Mouse (Mus musculus): Measurements from ENCODE around the gene Fbxw4.

Fbxw4 gene

DNA sequence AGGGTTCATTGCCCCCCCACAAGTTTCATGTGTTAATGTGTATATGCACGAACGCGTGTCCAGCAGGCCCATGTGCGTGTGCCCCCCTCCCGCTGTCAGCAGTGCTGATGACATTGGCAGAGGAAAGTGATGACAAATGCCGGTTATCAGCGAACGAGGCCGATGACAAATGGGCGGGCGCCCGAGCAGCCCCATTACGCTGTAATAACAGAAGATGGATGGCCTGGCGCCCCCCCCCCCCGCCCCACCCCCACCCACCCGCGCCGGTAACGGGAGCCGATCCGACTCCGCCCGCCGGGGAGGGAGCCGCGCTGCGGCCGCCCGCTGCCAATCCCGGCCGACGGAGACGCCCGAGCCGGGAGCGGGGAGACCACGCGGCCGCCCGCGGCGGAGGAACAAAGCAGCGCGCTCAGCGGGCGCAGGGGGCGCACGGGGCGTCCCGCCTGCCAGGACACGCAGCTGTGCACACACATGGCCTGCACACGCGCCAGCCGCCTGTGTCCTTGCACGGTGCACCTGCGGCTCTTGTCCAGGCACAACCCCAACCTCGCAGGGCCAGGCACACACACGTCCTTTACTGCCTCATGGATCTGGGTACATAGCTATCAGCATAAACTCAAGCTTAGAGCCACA lies 118.6 kb downstream of the Fbxw4 start:
- DNase-seq (ENCODE audit: low spot score in 2 of 2) = peak in 1 of 2 experiments; percentile 75

DNA sequence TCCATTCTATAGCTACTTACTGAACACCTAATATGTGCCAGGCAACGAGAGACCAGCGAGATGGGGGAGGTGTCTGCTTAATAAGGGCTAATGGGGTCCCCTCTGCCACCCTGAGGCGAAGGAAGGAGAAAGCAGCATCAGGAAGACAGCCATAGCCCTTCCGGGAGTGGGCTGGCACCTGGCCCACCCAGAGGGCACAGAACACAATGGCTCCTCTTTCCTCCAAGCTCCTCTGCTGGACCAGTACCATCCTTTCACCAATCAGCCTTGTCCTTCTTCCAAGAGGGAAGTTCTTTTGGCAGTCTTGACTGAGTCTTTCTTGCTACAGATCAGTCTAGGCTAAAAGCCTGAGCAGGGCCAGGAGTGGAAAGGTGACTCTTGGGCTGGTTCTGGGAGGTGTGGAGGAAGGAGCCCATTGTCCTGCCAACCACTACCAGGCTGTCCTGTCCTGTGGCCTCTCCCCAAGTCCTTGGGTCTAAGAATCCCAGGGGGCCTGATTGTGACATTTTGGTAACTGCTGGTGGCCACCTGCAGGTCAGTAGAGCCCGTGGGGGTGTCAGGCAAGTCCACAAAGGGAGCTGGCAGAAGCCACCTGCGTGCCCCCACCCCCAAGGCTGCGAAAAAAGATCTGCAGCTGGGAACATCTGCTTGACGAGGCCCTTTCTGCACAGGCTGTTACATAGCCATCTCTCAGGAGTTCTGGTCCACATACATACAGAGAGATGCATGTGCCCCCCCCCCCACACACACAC lies 119.3 kb downstream of the Fbxw4 start:
- peak in 1 of 2 experiments; percentile 59 for DNase-seq (ENCODE audit: low spot score in 2 of 2)

DNA sequence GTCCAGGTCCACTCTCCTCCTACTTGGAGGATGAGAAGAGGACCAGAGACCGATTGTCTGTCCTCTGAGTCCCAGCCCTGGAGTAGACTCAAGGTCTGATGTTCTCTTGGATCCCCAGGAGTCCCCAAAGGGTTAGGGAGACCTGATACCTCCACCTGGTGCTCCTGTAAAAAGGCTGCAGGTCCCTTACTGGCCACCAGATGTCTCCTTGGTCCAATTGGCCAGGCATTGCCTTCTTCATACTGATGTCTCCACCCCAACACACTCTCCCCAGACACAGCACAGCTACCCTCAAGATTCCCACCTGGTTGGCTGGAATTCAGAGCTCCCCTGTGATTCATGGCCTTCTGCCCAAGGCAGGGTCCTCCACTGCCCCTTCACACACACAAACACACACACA lies 122.6 kb downstream of the Fbxw4 start:
- DNase-seq (ENCODE audit: low spot score in 2 of 2) = peak; percentile 63 to 83

DNA sequence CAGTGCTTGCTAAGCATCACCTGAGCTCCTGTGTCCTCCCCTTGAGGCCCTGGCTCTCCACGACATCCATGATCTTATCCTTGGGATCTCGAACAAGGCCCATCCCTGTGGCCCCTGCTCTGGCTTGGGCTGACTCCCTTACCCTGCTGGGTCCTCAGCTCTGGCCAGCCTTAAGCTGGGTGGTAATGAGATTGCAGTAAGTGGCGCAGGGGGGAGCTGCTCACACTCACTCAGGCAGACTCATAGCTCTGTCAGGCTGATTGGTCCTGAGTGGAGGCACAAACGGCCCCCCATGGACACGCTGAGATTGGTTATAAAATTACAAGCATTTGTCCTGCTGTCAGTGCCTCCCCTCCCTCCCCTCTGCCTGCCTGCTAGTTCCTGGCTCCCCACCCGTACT lies 124.2 kb downstream of the Fbxw4 start:
- no peak for DNase-seq (ENCODE audit: low spot score in 2 of 2)

DNA sequence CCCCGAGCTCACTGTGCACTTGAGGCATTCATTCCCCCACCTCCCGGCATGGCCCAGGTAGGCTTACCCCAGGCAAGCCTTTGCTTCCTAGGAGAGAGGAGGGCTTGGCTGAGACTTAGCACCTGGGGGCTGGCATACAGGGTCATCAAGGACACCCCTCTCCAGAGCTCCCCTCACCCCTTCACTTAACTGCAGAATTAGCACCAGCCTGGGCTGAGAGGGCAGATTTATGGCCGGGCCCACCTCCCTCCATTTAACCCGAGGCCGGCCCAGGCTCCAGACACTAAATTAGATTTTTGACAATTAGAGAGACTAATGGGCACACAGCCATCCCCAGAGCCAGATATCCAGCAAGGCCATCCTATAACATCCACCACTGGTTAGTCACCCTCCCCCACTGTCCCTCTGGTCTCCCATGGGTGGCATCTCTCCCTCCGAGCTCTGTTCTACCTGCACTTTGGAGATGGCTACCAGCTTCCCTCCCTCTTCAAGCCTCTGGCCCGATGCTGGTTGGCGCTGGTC lies 124.8 kb downstream of the Fbxw4 start:
- DNase-seq (ENCODE audit: low spot score in 2 of 2) = no peak

DNA sequence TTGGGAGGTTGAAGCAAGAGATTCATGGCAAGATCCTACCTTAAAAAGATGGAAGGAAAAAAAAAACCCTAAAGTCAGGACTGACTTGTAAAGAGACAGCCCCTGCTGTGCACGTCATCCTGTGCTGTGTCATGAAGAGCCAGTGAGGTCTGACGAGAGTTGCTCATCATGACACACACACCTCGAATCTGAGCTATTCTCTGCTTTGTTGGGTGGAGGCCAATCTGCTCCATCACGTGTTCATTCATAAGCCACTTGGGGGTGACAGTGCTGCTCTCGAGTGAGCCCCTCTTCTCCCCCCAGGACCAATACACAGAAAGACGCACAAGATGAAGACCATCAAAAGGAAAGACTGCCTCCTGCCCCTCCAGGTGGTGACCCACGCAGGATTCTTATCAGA lies 126.5 kb downstream of the Fbxw4 start:
- no peak for DNase-seq (ENCODE audit: low spot score in 2 of 2)

DNA sequence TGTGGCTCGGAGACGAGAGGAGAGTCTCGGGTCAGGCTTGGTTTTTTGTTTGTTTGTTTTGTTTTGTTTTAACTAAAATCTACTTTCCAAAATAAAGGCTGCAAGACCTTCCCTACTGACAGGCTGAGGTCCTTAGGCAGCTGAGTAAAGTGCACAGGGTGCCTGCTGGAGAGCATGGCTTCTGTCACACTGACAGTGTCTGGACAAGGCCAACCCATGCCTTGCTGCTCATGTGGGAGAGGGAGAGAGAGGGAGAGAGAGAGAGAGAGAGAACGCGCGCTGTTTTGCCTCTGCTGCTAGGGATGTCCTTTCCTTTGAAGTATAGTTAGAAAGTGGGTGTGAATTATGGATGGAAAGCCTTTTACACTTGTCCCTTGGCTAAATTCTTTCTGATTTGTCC lies 128.6 kb downstream of the Fbxw4 start:
- no peak for DNase-seq (ENCODE audit: low spot score in 2 of 2)

DNA sequence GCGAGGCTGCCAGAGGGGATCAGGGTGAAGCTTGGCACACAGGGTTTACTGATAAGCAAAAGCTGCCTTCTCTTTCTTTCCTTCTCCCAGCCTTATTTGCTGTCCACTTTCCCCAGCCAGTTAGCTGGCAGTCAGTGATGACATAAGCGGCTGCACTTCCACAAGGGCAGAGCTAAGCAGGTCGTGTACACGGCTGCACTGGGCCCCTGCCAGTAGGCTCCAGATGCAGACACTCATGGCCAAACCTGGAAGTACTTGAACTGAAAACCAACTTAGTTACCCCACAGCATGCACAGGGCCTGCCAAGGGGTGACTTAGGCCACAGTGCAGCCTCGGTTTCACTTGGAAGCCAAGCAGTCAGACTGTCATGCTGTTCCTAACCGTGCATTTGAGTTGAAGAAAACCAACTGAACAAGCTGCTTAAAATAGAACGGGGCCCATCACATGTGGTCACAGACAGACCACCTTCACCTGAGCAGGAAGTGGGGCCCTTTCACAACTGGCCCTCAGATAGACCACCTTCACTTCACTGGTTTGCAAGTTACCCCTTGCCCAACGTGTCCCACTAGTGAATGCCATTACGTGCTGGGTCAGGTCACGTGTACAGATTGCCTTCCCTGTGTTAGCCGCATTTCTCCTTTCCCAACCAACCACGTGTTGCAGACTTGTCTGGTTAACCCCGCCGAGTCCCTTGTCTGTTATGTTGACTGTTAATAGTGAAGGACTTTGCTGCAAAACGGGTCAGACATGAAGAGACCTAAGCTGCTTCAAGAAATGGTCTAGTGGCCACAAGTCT lies 129.7 kb downstream of the Fbxw4 start:
- peak in 1 of 2 experiments; percentile 62 for DNase-seq (ENCODE audit: low spot score in 2 of 2)

DNA sequence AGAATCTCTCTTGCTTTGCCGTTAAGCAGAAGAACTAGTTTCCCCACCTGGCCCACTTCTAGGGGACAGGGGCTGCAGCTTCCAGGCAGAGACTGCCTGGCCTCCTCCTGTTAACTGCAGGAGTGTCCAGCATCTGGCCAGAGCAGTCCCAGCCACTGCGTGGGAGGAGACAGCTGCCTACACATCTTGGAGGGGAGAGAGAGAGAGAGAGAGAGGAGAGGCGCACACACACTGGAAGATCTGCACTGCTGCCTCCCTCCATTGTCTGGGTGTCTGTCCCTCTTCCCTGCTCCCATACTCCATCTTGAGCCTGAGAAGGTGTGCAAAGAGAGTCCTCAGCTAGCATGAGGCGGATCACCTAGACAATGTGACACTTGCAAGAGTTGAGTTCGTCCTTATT lies 130.8 kb downstream of the Fbxw4 start:
- no peak for DNase-seq (ENCODE audit: low spot score in 2 of 2)
